Mouse (Mus musculus): Measurements from ENCODE around the gene Fblim1.

Gene Fblim1

DNA sequence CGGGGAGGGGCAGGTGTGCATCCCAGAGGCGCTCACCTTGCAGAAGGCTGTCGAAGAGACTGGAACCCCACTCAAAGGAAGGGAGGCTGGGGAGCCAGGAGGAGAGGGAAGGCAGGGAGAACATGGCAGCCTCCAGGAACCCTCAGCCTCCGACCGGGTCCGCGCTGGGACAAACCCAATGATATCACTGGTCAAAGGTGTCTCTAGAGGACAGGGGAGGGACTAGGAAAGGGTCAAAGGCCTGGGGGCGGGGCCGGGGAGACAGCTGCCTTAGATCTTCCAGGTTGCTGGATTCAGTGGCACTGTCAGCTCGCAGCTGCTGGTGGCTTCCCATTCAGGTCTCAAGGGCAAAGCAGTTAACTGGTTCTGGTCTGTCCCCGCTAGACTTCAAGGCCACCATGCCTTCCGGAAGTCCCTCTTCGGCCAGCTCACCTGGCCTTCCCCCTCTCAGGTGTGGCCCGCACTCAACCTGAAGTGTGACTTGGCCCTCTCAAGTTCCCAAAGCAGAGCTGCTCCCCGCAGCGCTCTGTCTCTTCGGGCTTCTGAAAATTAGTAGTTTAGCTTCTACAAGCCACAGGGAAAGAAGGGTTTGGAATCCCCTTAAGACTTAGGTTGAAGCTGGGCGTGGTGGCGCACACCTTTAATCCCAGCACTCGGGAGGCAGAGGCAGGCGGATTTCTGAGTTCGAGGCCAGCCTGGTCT is 12.1 kb upstream of the Fblim1 start:
- no peak for TF ChIP-seq GATA4 (IDR thresholded peaks at IDR 0.05; ENCODE audit: insufficient replicate concordance, low read length)

DNA sequence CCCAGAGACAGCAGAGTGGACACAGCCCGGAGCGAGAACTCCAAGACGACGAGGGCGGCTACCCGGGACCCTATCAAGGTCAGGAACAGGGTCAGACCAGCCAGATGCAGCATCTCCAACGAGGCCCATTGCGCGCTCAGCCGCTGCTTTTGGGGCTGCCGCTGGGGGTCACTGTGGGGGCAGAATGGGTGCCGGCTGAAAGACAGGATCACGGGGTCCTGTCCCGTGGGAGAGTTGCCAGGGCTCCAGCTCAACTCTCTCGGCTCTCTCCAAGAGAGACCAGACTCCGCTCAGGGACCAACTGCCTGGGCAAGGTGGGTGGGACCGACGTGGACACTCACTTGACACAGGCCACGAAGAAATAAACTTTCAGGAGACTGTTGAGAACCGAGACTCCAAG is 11.4 kb upstream of the Fblim1 start:
- no peak for TF ChIP-seq GATA4 (IDR thresholded peaks at IDR 0.05; ENCODE audit: insufficient replicate concordance, low read length)

DNA sequence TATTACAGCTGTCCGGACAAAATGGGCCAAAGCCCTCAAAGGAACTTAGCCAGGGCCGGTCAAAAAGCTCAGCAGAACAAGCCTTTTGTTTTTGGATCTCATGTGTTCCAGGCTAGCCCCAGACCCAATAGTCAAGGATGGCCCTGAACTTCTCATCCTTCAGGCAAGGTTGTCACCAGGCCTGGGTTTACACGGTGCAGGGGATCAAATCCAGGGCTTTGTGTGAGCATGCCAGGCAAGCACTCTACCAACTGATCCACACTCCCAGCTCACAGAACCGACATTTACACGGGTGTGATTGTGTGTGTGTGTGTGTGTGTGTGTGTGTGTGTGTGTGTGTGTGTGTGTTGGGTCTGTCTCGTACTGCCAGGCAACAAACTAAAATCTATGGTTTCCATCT is 10.9 kb upstream of the Fblim1 start:
- no peak for TF ChIP-seq GATA4 (IDR thresholded peaks at IDR 0.05; ENCODE audit: insufficient replicate concordance, low read length)

GRCm38 (mm10) chr4:141614946-141615345 is 9.1 kb upstream of the Fblim1 start:
- TF ChIP-seq GATA4 (IDR thresholded peaks at IDR 0.05; ENCODE audit: insufficient replicate concordance, low read length): no peak

GRCm38 (mm10) chr4:141609538-141609937 is 3.6 kb upstream of the Fblim1 start:
- no peak for TF ChIP-seq GATA4 (IDR thresholded peaks at IDR 0.05; ENCODE audit: insufficient replicate concordance, low read length)

DNA sequence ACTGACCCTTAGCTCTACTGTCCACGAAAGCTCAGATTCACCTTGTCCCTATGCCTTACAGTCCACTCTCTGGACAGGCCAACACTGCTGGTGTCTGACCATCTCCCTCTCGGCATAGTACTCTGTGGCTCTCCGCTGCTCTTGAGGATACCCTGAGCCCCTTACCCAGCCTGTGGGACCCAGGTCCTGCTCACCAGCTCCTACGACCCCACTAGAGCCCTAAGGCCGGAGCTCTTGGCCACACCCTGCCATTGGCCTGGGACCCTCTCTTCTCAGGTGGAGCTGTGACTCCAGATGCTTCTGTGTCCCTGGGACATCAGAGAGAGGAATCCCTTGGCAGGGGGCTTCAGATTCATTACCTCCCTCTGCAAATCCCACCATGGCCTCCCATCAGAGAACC is 475 bp downstream of the Fblim1 start:
- TF ChIP-seq GATA4 (IDR thresholded peaks at IDR 0.05; ENCODE audit: insufficient replicate concordance, low read length): no peak

GRCm38 (mm10) chr4:141604493-141604892 is 1.4 kb downstream of the Fblim1 start:
- TF ChIP-seq GATA4 (IDR thresholded peaks at IDR 0.05; ENCODE audit: insufficient replicate concordance, low read length): no peak

GRCm38 (mm10) chr4:141603921-141604320 is 2.0 kb downstream of the Fblim1 start:
- no peak for TF ChIP-seq GATA4 (IDR thresholded peaks at IDR 0.05; ENCODE audit: insufficient replicate concordance, low read length)

DNA sequence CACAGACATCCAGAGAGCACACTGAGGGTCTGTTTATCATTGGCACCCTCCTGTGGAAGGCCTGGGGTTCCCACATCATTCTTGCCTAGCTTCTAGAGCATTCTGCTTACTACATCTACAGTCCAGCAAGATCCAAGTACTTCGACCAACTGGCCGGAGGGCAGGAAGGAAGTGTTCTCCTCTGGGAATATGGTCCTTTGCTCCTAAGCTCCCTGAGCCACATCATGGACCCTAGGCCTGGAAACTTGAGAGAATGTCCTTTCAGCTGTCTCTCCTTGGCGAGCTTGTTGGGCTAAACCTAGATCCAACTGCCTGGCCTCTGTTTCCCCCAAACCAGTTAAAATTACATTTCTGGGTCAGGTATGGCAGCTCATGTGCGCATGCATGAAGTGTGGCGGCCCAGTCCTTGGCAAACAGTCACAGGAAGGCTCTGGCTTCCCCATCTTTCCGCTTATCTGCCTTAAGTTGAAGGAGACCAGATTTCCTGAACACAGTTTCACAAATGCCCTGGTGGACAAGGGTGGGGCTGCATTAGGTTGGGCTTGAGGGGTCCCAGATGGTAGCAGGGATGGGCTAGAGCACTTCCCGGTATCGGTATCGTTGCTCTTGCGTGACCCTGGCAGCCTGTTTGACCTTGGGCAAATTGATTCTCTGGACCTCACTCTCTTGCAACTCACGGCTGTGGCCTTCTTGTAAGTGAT is 3.2 kb downstream of the Fblim1 start:
- no peak for TF ChIP-seq GATA4 (IDR thresholded peaks at IDR 0.05; ENCODE audit: insufficient replicate concordance, low read length)

- no peak for TF ChIP-seq GATA4 (IDR thresholded peaks at IDR 0.05; ENCODE audit: insufficient replicate concordance, low read length)
These were observed 4.6 kb downstream of the Fblim1 start for GRCm38 (mm10) chr4:141601148-141601862.

GRCm38 (mm10) chr4:141600364-141600763 is 5.5 kb downstream of the Fblim1 start:
- no peak for TF ChIP-seq GATA4 (IDR thresholded peaks at IDR 0.05; ENCODE audit: insufficient replicate concordance, low read length)

DNA sequence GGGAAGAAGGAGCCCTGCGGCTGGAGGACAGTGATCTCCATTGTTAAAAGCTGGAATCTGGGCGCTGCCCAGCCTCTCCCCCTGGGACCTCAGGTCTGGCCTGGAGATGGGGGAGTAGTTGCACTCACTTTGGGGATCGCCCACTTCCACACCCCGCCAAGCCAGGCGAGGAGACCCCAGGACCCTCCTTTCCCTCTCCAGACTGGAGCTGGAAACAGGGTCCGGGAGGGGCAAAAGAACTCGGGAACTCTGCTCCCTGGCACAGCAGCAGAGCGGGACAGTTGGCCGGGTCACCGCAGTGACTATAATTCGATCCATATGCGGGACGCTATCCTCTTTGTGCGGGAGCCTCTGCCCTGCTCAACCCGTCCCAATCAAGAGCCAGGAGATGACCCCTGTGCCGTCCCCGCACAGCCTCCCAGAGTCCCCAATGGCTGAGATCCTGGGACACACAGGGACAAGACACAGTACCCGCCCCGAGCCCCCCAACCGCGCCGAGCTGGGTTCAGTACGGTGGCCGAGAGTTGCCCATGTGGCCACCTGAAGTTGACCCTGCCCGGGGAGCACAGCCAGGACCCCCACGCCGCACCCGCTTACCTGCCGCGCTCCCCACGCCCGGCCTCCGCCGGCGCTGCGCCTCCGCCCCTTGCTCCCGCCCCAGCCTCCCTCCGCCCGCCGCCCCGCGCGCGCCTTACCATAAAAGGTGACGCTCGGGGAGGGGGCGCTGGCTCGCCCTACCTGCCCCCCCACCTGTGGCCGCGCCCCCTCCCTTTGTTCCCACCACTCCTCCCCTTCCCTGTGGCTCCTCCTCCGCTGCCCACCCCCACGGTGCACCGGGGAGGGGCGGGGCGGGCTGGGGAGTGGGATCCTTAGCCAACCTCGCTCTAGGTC is 6.4 kb downstream of the Fblim1 start:
- TF ChIP-seq GATA4 (IDR thresholded peaks at IDR 0.05; ENCODE audit: insufficient replicate concordance, low read length): no peak

DNA sequence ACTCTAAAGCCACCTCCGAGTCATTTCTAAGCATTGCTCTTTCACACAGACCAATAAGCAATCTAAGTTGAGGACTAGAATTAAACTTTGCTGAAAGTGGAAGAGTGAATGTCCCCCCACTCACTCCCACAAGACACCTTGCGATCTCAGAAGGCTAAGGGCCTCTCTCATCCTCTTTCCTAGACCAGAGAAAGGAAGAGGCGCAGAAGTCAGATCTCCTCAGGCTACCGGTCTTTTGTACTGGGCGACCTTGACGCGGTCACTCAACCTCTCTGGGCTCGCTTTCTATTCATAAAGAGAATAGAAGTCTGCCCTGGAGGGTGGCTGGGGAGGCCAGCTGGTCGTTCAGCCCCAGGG is 7.0 kb downstream of the Fblim1 start:
- no peak for TF ChIP-seq GATA4 (IDR thresholded peaks at IDR 0.05; ENCODE audit: insufficient replicate concordance, low read length)

DNA sequence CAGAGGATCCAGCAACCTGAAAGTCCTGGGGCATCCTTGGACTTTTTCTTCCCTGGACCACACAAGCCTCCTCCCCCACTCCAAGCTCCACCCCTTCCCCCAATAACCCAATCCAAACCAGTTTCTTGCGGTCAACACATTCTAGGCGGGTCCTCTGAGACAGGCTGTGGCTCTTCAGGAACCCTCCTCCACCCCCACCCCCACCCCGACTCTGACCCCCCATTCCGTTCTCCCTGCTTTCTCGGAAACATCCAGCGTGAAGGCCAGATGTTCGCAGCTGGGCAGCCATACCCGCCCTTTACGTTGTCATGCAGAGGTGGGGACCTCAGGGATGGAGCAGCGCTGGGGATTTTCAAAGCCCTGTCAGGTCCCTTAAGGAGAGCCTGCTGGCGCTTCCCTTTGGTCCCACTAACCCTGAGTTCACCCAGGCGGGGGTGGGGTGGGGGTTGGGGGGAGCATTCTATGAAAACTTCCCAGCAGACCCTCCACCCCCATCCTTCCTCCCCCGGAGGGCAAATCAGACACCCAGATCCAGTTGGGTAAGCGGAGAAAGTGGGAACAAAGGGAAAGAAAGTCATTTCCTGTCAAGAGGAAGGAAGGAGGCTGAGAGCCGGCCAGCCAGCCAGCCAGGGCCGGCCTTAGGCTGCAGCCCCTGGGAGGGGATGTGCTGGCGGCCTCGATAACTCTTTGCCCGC is 7.5 kb downstream of the Fblim1 start:
- TF ChIP-seq GATA4 (IDR thresholded peaks at IDR 0.05; ENCODE audit: insufficient replicate concordance, low read length): no peak
